Mouse (Mus musculus) spleen, adult 2 months (tissue): Measurements from ENCODE around the gene Otof.

Experiments
- CTCF ChIP-seq: fragments of 200-500 bp; IDR thresholded peaks from 2 replicates; pipeline ENCODE4 v1.5.1; 2011; ENCODE audit warnings: mild to moderate bottlenecking, inconsistent platforms; ENCODE audit not compliant: insufficient read depth, insufficient read length, insufficient replicate concordance; ENCODE audit errors: extremely low read depth
- POLR2A ChIP-seq: fragments of 200-500 bp; IDR thresholded peaks from 2 replicates; pipeline ENCODE4 v1.6.1; 2011; ENCODE audit warnings: low read depth, low read length, inconsistent platforms

GRCm38 (mm10) chr5:30496821-30497220, 35.1 kb upstream of the Otof start:
- no peak for TF ChIP-seq POLR2A
- TF ChIP-seq CTCF = no peak
